Mouse (Mus musculus) B cell, adult (primary cell): Measurements from ENCODE around the gene Stk25. TPM values are rescaled to one million over a fixed set of nuclear protein-coding genes. Genes with fewer than 3 reads are reported as not detected.

ENCODE experiments used
- total RNA-seq: library from RNA; stranded (reverse); gene quantifications from 4 replicates; pipeline ENCODE4 v1.2.4, GENCODE M21; 2023; ENCODE audit not compliant: inconsistent age

Gene Stk25
- total RNA-seq, result 97.2 to 110 TPM (median 107 TPM) in 4 replicates

DNA sequence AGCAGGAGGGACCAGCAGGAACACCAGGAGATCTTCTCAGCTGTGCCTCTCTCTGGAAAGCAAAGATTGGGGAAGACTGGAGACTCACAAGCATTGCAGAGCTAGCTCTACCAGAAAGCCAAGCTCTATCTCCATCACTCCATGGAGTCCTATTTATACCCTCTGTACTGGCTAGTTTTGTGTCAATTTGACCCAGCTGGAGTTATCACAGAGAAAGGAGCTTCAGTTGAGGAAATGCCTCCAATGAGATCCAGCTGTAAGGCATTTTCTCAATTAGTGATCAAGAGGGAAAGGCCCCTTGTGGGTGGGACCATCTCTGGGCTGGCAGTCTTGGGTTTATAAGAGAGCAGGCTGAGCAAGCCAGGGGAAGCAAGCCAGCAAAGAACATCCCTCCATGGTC lies at the start of gene Stk25:
TSS of gene Stk25 (minus strand) at position 101 of the 400 bp plus-strand sequence.

DNA sequence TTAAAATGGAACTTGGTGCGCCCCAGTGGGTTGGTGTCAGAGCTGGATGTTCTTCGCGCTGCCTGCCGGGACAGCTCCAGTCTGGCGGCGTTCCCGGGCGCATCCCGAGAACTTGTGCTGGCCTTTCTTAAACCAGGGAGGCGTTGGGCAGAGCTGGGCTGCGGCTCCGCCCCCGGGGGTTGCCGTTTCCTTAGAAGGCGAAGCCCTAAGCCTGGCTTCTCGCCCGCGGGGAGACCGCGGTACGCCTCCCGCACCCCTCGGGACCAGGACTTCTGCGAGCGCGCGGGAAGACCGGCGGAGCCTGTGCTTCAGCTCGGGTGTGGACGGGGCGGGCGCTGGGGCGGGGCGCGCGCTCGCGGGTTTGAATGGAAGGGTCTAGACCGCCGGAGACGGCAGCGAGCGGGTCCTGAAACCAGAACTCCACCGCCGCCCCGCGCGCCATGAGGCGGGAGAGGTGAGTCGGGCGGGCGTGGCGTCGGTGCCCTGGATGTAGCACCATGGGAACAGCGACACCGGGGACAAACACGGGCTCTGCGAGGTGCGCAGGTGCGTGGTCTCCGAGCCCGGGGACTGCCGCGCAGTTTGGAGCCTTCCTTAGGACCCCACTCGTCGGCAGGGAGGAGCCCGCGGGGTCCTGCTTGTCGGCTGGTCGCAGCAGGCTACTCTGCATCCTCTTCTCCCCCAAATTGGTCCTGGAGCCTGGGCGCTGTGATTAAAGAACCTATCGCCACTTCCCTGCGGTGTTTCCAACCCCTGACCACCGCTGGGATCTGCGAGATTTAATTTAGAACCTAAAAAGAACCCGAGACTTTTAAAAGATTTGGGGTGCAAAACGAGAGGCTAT lies 27.2 kb upstream of the Stk25 start, which contains the start of gene Bok:
TSS of gene Bok (plus strand) at position 260 of the 844 bp plus-strand sequence.

Other genes with a start within 250 kb of the Stk25 start
- 123 to 144 TPM (median 138 TPM) in 4 replicates for gene Hdlbp, start 179.8 kb downstream of the Stk25 start, total RNA-seq
- 3.8 to 4.9 TPM (median 4.5 TPM) in 4 replicates for gene Farp2, start 146.6 kb downstream of the Stk25 start, total RNA-seq
- gene Bok, start 27.0 kb upstream of the Stk25 start, total RNA-seq, result not detected in 4 replicates
- 89.7 to 110 TPM (median 95.8 TPM) in 4 replicates for gene Atg4b, start 92.8 kb upstream of the Stk25 start, total RNA-seq
- 18.9 to 23.6 TPM (median 21.0 TPM) in 4 replicates for gene Thap4, start 96.2 kb upstream of the Stk25 start, total RNA-seq
- gene Dtymk, start 143.3 kb upstream of the Stk25 start, total RNA-seq, result 58.6 to 70.9 TPM (median 63.4 TPM) in 4 replicates
- gene Ing5, start 145.3 kb upstream of the Stk25 start, total RNA-seq, result 36.8 to 41.5 TPM (median 38.3 TPM) in 4 replicates
- gene D2hgdh, start 166.2 kb upstream of the Stk25 start, total RNA-seq, result 37.4 to 48.8 TPM (median 40.8 TPM) in 4 replicates
- gene Gal3st2, start 202.6 kb upstream of the Stk25 start, total RNA-seq, result 0.24 to 2.1 TPM in 2 of 4 replicates, not detected in the others